Mouse (Mus musculus) left cerebral cortex, adult 11 months (tissue): ENCODE data around the gene Hnf1a.

Experiments used
- DNase-seq: peaks from one replicate; pipeline ENCODE4 v3.0.0; 2022; ENCODE audit warnings: low spot score

Gene Hnf1a

DNA sequence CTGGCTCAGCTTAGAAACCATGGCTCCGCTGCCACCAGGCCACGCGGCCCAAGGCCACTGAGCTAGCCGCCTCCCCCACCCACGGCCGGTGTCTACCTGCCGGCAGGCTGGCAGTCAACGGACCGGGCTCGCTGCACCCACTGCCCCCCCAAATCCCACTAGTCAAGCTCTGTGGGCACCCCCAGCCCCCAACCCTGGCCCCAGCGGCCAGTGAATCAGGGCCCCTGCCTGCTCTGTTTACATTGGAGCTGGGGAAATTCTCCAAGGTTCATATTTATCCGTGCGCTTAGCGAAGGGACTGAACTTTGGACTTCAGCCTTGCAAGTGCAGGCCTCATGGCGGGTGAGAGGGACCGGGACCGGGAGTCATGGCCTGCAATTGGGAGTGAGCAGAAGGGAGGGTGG lies at the start of gene Hnf1a:
Gene Hnf1a, minus strand, starts transcription at position 271 of the 404 bp plus-strand sequence.
- no peak for DNase-seq

DNA sequence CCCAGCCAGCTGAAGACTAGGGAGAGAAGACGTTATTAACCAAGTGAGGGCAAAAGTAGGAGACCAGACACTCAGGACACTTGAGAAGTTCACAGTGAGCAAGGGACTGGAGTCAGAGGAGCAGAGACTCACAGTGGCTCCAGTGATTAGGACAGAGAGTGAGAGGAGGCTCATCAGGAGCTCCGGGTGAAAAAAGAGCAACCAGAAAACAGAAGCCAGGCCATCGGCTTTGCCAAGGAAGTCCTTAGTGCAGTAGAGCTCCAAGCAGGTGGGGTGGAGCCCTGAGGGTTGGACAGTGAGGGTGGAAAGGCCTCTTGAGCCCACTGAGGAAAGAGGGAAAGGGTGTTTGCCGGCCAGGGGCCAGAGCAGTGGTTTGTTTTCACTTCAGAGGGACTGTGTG lies 47.9 kb upstream of the Hnf1a start:
- no peak for DNase-seq

DNA sequence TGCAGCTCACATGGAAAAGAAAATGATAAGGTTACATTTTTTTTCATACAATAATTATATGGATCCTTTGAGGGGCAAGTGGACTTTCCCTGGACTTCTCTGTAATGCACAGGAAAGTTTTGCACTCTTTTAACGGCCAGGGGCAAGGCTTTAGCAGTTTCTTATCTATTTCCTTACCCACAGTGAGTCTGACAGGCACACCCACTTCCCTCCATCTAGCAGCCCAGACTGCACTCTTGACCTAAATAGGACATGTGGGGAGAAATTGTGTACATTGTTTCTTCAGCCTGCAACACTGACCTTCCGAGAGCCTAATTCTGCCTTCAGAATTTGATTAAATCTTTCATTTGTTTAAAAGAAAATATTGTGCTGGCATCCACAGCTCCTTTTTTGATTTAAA lies 47.4 kb upstream of the Hnf1a start:
- DNase-seq, result no peak

DNA sequence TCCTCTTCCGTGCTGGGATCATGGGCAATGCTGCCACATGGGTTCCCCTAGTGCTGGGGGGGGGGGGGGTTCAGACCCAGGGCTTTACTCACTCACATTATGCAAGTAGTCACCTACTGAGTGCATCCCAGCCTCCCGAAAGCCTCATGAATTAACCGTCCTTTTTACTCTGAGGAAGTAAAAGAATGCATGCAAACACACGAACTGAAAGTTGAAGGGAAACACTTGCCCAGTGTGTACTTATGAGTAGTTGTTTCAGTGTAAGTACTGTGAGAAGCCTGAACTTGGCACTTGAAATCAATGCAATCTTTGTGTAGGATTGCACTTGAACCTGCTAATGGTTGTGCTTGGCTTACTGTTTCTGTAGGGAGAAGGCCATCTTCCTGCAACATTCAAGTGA lies 44.2 kb upstream of the Hnf1a start:
- DNase-seq, result no peak

DNA sequence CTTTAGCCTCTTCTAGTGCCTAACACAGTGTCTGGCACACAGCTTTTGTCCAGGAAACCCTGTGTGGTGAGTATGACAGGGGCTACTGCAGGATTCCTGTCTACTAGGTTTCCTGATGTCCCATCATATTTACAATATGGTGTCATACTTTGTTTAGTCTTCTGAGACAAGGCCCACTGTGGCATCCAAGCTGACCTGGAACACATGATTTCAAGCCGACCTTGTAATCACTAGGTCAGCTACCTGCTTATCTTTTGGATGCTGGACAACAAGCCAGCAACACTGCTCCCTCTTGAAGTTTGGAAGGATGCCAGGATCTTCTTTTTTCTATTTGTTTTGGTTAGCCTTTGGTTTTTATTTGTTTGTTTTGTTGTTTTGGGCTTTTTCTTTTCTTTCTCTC lies 43.7 kb upstream of the Hnf1a start:
- no peak for DNase-seq

DNA sequence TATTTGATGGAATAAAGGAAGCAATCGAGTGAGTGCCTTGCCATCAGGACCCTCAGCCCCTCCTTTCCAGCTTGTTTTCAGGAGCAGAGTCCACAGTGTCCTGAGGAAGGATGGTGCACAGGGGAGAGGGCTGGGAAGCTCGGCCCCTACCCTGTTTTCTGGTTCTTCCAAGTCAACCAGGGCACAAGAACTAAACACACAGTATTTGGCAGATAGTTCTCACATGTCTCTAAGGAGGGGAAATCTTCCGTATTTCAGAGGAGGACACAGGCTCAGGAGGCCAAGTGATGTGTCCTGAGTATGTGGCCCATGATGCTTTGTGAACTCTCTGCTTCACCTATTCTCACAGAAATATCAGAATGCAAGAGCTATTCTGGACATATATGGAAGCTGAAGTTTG lies 42.5 kb upstream of the Hnf1a start:
- no peak for DNase-seq

DNA sequence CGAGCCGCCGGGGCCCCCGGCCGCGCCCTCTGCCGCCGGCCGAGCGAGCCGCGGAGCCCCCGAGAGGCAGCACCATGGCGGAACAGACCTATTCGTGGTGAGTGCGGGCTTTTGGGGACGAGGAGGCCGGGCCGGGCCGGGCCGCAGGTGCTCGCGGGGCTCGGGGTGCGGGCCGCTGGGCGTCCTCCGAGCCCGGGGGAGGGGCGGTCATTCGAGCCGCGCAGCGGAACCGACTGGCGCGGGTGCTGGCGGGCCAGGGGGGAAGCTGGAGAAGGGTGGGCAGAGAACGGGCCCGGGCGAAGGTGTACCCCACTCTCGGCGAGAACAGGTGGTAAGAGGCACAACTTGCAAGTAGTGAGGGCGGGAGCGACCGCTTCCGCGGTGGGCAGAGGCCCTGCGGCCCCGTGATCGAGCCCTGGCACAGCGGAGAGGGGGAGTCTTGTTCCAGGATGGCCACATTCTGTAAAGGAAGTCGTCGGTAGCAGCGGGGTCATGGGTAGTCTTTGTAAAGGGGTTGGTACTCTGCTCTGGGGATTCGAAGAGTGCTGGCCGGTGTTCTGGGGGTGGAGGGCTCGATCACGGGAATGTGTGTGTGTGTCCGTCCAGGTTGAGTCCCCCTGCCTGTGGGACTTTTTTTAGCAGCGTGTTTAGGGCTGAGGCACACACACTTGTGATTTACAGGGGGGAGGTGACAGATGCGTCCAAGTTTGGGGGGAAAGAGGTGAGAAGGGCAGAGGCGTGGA lies 40.8 kb upstream of the Hnf1a start:
- no peak for DNase-seq

DNA sequence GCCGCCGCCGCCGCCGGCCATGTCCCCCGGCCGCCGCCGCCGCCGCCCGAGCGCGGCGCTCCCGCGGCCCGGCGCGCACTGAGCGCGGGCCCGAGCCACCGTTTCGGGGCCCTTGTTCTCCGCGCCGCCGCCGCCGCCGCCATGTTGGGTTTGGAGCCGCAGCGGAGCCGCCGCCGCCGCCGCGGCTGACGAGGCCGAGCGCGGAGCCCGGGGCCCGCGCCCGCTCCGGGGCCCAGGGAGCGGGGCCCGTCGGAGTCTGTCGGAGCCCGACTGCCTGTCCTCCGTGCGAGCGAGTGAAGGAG lies 40.3 kb upstream of the Hnf1a start:
- no peak for DNase-seq

DNA sequence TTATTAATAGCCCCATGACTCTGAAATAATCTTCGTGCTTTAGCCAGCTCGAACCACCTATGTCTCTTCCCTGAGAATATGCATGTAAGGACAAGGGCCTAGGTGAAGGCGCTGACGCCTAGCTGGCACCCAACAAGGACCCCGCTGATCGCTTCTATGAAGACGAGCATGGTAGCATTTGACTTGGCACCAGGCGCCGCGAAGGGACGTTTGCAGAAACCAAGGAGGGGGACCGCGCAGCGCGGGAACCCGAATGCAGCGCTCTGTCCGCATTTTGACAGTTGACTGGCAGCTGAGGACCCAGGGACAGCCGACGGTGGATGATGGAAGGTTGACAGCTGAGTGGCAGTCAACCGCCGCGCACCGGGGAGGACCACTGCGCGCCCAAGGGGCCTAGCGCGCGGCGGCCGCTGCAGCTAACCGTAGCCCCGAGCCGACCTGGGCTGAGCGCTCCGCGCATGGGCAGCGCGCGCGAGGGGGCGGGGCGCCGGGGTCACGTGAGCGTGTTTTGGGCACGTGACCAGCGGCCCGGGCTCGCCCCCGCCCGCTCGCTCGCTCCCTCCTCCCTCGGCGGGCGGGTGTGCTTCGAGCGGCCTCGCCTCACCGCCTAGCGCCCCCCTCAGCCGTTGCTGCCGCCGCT lies 39.8 kb upstream of the Hnf1a start, which contains the start of gene Sppl3:
Gene Sppl3, plus strand, starts transcription at position 561 of the 640 bp plus-strand sequence.
- DNase-seq, result peak; percentile 83

DNA sequence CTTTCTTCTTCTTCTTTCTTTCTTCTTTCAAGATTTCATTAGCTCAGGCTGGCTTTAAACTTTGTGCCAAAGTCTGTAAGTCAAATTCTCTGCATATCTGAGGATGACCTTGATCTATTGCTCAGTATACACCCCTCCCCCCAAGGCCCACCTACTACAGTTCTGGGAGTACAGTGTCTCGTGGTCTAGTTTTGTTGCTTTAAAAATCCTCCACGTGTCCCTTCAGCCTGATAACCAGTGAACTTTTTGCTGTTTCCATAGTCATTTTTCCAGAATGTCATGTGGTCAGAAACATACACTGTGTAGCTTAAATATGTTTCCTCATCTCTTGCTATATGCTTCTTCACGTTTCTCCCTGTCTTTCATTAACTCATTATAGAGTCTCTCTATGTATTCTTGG lies 39.1 kb upstream of the Hnf1a start:
- DNase-seq, result no peak

DNA sequence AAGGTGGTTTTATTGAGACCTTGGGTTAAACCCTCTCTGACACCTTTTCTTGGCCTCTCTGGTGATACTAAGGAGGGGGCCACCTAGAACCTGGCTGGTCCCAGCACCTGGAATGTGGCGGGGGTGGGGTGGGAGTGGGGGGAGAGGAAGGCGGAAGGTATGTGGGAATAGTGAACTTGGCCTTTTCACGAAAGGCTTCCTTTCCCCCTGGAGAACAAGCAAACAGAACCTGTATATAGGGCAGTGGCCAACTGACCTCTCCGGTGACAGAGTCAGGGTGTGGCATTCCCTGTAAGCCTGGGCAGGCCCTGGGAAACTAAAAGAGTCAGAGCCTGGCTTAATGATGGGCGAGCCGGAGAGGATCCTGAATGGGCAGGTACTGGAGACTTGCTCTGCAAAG lies 38.2 kb upstream of the Hnf1a start:
- DNase-seq, result no peak

DNA sequence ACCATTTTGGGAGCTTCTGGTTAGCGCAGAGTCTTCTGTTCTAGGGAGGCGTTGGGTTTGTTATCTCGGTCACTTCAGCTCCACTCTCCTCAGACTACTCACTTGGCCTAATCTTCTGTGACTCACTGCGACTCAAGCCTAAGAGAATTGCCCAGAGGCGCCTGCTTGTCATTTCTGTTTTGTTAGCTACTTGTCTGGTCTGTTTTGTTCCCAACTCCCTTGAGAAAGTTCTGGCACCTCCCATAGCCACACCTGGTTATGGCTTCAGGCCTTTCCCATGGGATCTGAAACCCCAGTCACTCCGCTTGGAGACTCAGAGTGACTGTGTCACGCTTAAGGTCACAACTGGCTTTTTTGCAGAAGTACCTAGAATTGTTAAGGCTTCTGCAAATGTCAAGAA lies 37.4 kb upstream of the Hnf1a start:
- DNase-seq, result no peak

DNA sequence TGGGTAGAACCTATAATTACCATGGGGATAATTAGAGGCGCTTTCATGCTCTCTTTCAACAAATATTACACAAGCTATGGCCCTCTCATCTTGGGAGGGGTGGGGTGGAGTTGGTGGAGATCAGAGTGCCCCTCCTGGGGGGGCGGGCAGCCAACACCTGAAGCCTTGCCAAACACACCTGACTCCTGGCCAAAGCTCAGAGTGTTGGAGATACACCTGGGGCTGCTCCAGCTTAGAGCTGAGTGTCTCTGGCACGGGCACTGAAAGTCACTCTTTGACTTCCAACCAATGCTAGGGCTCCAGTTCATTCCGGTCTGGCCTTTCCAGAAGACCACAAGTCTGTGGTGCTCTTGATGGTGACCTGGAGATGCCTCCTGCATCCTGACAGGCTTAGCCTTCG lies 36.9 kb upstream of the Hnf1a start:
- DNase-seq, result no peak

DNA sequence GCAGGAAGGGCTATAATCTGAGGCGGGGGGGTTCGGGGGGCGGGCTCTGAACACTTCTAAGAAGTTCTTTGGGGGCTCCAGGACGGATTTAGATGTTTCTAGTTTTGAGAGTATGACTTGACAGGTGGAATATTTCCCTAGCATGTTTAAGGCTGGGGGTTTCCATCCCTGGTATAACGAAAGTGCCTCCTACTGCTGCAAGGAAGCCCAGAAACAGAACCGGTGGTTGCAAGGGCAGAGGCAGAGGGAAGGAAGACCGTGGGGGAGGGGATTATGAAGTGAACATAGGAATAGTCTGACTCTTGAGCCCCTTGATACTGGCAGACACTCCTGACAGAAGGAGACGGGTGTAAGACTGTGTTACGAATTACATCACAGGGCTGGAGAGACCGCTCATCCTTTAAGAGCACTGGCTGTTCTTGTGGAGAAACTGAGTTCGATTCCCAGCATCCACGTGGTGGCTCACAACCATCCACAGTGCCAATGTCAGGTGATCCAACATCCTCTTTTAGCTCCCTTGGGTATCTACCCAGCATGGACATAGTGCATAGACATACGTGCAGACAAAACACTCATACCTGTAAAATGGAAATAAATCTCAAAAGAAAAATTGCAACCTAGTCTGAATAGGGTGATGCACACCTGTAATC lies 32.5 kb upstream of the Hnf1a start:
- no peak for DNase-seq

DNA sequence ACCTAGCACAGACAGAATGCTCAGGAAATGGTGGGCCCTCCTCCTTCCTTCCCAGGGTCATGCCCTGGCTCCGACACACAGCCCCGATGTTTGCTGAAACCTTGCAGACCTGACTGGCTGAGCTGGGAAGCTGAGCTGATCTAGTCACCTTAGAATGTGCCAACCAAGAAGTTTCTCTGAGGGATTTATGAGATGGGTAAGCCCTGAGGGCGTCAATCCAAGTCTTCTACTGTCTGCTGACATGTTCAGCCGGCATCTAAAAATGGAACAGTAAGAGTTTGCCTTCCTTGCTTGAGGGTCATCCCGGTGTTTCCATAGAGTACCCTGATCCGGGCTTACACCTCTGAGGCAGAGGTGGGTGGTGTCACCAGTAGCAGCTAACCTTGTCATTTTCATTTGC lies 31.9 kb upstream of the Hnf1a start:
- no peak for DNase-seq

DNA sequence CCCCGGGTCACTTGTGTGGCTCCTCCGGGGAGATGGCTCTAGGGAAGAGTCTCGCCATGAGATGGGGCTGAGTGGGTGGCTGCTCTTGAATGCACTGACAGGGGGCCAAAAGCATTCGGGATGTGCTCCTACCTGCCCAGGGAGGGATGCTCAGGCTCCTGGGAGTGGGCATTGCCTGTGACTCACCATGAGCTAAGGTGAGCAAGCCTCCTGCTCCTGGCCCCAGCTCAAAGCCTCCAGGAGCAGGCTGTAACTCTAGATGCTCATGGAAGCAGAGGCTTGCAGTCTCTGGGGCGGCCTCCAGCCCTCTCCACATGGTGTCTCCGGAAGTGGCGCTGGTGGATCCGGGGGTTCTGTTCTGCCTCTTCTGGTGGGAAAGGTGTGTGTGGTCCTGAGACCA lies 30.6 kb upstream of the Hnf1a start:
- no peak for DNase-seq

DNA sequence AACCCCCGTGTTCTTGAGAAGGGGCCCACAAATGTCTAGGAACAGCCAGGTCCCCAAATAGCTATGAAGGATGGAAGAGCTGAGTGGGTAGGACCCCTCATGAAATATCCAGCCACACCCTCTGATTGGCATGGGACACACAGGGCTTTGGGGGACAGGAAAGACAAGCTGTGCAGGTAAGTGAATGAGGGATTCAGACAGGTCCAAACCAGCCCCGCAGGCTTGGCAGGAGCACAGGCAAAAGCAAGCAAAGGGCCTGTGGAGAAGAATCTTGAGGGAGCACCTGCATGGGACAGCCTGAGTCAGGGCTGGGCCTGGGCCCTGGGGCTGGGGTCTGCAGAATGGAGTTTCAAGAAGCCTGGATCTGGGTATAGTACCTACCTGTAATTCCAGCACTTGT lies 29.6 kb upstream of the Hnf1a start:
- DNase-seq, result no peak

DNA sequence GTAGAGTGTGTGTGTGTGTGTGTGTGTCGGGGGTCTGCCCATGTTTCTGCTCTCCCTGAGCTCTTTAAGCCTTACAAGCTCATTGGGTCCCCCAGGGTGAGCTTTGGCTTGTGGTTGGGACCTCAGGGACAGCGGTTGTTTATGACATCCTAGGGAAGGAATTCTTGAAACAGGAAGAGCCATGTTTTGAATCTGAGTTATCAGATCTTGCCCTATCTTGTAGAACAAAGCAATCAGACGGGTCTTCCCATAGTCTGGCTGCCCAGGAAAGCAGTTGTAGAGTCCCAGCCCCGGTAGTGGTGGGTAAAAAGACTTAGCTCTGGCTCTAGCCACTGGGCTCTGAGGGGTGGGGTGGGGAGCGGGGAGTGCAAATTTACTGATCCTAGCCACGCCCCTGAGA lies 26.4 kb upstream of the Hnf1a start:
- no peak for DNase-seq

DNA sequence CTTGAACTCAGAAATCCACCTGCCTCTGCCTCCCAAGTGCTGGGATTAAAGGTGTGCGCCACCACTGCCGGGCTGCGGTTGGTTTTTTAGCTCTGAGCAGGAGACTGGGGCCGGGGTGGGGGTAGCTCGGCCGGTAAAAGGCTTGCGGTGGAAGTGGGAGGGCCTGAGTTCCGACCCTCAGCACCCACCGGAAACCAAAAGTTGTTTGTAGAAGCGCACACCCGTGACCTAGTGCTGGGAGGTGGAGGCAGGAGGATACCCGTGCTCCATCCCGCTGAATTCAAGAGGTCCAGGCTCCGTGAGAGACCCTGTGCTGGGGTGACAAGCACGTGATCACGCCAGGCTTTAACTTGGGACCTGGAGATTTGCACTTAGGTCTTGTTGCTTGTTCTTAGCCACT lies 25.6 kb upstream of the Hnf1a start:
- DNase-seq, result no peak

DNA sequence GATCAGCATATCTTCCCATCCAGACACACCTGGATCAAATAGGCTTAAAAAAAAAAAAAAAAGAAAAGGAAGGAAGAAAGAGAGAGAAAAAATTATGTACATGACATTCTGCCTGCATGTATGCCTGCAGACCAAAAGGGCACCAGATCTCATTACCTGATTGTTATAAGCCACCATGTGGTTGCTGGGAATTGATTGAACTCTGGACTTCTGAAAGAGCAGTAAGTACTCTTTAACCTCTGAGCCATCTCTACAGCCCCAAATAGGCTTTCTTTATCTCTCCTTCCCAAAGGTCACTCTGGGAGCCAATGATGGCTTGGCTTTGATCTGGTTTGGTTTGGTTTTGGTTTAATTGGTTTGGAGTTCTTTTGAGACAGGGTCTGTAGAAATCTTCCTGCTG lies 14.2 kb upstream of the Hnf1a start:
- DNase-seq, result no peak

DNA sequence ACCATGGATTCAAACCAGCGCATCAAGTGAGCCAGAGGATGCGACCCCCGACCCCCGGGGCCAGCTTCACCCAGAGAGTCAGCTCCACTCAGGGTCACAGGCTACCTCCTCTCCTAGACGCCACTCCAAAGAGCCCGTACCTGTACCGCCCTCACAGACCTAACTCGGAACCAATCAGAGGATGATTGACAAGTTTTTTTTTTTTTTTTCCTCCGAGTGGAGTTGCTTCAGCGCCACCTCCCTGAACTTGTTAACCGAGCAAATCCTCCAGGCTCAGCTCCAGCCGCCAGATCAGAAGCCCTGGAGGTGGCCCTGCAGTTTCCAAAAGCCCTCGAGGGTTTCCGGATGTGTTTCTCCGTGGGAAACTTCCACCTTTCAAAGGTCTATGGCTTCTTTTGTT lies 11.1 kb upstream of the Hnf1a start:
- no peak for DNase-seq

DNA sequence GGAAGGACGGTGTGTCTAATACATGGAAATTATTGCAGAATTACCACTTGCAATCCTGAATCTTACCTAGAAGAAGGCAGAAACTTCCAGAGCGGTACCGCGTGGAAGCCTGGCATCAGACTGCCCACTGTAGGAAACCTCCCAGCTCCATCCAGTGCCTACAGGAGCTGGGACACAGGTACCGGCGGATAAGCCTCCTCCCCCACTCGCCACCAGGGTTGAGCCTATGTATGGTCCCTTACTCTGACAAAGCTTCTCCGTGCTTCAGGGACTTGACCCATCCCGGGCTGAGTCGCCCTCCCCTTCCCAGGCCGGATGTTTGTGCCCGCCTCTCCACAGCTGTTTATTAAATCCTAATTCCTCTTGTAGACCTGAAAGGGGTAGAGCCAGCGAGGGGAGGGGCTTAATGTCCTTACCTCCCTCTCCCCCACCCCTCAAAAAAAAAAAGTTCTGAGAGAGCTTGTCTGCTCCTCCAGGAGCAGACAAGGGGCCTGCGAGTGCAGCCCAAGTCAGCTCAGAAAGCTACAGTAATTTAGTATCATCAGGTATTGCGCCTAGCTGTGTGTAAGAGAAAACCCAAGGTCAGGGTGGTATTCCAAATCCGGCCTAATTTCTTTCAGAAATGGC lies 9.3 kb upstream of the Hnf1a start:
- no peak for DNase-seq
